Mouse (Mus musculus): Measurements from ENCODE around the gene Camk1d.
A peak's percentile ranks its signal among the peaks of the same experiment; 100 is the strongest.
"Not testable (repeated sequence)": the region's sequence is repeated elsewhere in the genome, so short reads cannot be mapped to it uniquely, and the experiment has no call there.

Gene Camk1d

GRCm38 (mm10) chr2:5388381-5388780, 325.9 kb downstream of the Camk1d start:
- no peak for DNase-seq

DNA sequence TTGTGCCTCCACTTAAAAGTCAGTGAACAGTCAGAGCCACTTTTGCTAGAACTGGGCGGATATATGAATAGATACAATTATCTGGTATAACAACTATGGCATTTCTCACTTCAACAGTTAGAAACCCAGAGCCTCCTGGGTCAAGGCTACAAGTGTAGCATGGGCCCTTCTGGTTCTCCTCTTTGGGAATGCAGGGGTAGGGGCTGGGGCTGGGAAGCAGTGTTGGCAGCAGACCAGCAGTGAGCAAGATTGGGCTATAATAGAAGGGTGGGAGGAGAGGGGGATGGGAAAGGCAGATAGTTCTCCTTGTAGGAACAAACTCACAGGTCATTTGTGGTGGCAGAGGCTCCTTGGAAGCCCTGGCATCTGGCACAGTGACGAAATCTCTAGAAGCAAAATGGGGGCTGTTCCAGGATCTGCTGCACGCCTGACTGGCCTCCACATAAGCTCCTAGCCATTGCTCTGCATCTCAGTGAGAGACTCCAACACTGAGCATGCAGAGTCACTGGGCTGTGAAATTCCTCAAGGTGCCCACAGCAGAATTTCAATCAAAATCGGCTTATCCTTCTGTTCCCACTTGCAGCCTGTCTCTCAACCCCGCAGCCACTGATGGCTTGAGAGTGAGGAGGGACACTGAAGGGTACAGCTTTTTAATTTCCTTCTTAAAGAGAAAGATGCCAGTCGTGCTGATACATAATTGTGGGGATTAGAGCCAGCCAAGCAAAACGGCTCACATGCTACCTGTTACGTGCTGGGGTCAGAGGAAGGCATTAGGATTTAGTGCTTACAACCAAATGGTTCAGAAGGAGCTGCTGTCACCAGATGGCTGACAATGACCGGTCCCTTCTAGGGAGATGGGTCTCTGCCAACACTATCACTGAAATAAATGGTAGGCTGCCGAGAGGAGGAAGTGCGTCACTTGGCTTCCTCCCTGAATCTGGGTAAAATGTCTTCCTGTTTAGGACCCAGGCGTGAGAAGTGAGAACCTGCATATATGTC, 332.3 kb downstream of the Camk1d start:
- peak; percentile 87 for DNase-seq

DNA sequence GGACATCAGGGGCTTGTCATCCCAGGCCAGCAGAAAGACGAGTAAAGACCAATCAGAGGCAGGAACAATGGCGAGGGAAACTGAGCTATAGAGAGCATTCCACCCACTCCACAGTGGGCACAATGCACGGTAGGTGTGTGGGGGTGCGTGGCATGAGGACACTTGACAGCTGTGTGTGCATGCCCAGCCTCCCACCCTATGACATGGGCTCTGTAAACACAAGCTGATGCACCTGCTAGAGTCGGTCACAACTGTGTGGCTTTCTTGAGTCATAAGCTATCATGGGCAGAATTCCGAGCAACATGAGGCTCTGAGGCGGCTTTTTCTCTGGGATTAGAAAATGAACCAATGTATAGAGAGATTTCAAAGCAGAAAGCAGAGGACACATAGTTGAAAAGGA, 333.3 kb downstream of the Camk1d start:
- DNase-seq: no peak

DNA sequence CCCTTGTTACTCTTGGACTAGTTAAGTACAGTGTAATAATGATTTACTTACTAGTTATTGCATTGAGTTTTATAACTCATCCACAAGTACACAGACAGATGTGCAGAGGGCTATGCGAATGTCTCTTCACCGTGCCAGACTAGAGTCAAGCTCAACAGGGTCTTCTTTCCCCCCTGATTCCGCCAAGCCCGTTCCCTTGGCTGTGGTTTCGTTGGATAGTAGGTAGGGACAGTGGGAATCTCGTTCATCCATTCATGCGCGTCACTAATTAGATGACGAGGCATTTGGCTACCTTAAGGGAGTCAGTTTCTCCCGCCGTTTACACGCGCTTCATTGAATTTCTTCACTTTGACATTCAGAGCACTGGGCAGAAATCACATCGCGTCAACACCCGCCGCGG, 335.4 kb downstream of the Camk1d start:
- not testable (repeated sequence) for DNase-seq

- DNase-seq: no peak
Observed at GRCm38 (mm10) chr2:5378066-5378672, 336.1 kb downstream of the Camk1d start.

- DNase-seq: no peak
Observed at GRCm38 (mm10) chr2:5372886-5373429, 341.4 kb downstream of the Camk1d start.

DNA sequence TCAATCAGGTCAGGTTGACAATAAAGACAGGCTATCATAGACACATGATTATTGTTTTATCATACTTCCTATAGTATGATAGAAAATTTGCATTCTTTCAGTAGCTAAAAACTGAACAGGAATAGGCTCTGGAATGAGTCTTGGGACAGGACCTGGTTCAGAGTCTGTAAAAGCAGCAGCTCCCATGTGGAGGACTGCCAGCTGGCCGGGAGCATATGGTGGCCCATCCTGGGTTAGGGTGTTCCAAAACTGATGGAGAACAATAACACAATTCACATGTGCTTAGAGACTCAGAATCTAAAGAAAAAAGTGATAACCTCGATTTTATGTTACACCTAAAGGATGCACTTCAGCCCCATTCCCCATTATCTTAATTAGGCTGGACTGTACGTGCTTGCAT, 343.0 kb downstream of the Camk1d start:
- no peak for DNase-seq

DNA sequence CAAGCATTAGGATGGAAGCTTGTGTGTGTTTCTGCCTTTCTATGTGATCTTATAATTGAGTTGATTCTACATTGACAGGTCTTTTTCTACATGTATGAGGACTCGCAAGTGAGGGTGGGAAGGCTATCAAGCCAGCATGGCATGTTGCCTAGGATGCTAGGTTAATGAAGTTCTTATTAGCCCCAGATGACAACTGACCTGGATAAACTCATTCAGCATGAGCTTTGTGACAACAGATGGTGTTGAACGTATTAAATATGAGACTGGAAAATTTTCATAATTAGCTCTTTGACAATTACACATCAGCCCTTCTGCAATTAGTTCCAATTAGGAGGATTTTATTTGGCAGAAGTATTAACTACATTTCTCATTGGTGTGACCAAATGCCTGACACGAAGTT, 343.7 kb downstream of the Camk1d start:
- peak; percentile 94 for DNase-seq

DNA sequence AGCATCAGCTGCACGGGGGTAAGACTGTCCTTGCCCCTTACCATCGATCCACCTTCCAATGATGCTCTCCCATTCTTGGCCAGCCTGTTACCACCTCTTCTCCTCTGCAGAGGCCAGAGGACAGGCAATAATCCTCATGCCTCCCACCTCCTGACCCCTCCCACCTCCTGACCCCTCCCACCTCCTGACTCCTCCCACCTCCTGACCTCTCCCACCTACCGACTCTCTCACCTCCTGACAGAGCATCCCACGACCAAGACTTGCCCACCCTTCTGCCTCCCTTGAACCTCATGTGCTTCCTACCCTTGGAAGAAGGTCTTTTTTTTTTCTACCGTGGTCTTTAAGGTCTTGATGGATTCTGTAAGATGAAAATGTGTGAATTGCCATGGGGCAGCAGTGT, 350.5 kb downstream of the Camk1d start:
- no peak for DNase-seq

GRCm38 (mm10) chr2:5358049-5358448, 356.3 kb downstream of the Camk1d start:
- no peak for DNase-seq

DNA sequence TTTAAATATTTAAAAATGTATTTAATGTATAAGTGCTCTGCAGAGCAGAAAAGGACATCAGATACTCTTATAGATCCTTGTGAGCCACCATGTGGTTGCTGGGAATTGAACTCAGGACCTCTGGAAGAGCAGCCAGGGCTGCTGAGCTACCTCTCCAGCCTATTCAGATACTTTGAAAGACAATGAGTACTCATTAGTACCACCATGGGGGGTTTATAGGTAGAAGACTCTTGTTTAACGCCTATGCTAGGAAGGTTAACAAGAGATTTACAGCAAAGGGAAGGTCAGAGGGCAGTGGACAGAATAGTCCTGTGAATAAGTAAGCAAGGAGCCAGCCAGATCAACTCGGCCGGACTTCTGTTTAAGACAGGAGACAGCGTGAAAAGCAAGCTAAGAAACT, 357.3 kb downstream of the Camk1d start:
- DNase-seq: no peak

DNA sequence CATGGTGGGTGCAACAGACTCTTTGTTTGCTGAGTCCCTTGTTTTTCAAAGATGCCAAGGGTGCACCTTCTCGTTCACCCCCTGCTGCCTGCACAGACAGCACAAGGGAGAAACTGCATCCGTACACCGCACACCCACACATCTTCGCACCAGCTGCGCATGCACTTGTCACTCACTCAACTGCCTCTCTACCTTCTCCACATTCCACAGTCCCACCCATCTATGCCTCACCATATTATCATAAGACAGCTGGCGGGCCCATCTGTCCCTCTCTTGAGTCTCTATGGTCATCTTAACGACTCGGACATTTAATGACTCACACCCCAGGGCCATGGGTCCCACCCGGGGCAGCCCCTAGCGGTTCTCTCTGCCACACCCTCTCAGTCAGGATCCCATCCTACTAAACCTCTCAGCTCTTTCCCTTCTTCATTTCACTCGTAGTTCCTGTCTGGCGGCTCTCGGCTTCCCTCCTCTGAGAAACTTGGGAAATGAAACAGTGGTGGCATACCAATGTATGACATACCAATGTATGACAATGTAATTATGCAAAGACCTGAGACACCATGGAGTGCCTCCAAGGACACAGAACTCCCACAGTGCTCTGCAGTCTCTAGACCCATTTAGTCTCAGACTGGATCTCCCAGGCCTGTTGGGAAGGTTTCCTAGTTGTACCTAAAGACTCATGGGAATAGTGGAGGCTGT, 361.3 kb downstream of the Camk1d start:
- DNase-seq: no peak

- DNase-seq: no peak
Observed at GRCm38 (mm10) chr2:5345344-5345743, 369.0 kb downstream of the Camk1d start.

- peak; percentile 57 for DNase-seq
Observed at GRCm38 (mm10) chr2:5327533-5328250, 386.6 kb downstream of the Camk1d start.

DNA sequence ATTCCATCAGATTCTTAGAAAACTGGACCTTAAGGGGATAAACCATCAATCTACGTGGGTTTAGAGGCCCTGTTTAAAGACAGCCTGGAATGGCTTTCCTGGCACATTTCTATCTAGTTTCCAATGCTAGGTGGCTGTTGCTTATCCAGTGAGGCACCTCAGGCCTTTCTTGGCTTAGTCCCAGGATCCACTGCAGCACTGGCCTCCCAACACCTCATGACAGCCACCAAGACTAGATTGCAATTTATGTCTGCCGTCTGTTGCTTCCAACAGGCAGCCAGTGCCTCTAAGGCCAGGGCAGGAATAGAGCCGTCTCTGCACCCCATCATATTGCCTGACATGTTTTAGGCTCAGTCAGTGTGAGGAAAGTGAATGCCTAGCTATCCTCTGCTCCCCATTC, 389.5 kb downstream of the Camk1d start:
- DNase-seq: no peak

DNA sequence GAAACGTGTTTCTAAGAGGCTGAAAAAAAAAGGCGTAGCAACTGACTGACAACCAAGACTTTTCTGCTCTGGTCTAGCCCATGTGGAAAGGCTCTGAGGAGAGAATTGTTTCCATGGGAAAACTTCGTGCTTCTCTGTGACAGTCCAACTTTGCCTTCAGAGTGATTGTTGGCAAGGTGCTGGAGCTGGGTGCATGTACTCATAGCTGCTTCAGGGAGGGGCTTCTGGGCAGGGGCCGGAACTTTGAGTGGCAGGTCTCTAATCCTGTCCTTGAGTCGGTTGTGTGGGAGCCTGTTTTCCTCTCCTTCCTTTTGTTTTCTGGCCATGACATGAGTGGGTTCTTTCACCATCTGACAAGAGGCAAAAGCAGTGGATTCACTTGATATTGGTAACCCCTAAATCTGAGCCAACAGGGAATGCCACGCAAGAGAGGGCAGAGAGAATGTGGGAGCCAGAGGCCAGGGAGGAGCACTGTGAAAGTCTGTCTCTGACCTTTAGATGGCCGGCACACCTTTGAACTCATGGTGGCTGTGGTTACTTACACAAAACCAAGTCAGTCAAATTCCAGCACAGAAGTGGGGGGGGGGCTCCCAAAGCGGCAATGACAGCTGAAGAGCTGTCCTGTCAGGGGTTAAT, 392.5 kb downstream of the Camk1d start:
- no peak for DNase-seq

- DNase-seq: no peak
Observed at GRCm38 (mm10) chr2:5319138-5319537, 395.2 kb downstream of the Camk1d start.

DNA sequence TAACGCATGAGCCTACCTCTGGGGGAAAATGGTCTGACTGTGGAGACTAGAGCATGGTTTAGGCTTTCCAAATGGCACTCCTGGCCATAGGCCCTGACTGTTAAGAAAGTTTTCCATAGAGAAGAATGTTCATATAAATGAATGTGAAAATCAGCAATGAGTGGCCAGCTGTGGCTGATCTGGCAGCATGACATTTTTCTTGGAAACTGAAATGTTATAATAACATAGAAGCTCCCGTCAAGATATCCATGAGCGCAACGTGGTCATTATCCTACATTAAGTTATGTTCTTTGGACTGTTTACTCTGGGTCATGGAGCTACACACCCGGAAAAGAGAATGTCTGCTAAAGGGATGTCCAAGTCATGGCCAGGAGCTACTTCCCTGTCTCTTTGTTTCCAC, 397.6 kb downstream of the Camk1d start:
- DNase-seq: no peak

DNA sequence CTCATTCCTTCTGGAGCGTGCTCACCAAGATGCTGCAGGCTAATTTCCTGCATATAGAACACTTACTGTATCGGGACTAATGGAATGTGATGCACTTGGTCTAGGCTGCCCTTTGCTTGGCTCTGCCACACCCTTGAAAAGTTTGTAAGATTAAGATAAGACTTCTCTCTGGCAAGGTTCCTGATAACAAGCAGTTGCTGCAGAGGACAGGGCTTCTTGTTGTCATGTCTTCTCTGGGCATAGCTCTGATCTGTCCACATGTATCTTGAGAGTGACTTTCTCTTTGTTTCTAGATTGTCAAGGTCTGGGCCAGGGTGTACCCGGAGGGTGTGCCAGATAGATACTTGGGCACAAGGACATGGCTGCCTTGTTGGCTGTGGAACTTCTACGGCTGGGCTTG, 398.1 kb downstream of the Camk1d start:
- DNase-seq: no peak

DNA sequence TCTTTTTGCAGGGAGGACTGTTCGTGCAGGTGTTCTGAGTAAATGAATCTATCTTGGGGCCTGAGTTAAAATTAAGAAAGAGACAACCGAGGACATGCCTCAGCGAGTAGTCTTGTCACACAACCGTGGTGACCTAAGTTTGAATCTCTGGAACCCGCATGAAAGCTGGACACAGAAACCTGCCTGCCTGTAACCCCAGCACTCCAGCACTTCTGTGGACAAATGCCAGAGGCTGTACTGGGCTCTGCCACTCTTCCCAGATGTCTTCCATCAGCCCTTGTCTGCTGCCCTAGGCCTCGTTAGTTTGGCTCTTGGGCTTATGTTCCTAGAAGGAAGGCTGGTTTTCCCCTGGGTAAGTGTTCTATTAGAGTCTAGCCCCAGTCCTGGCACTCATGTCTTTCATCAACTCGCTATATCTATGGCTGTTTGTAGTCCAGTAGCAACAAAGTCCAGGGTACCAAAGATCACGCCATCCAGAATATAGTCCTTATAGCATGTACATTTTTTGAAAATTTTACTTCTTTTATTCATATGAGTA, 399.0 kb downstream of the Camk1d start:
- DNase-seq: no peak

DNA sequence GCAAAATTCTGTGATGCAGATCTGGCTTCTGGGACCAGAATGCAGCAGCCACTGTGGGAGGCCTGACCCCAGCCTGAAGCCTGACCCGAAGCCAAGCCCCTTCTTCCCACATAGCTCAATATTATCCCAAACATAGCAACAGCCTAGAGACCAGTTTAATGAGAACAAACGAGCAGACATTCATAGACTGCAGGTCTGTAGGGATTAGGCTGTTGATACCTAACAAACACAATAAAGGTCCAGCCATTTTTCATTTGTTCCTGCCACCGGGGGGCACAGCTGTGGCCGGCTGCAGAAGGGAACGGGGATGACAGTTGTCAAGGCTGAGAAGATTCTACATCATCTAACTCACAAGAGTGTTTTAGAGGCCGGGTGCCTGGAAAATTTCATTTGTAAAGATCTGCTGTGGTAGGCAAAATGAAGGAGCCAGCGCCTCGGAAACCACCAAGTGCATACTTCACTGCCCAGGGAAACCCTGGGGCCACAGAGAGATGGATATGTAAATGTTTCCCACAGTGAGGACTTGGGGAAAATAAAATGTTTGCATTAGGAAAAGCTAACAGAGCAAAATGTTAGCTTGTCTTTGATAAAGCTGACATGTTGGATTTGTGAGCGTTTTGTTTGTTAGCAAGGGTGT, 399.7 kb downstream of the Camk1d start:
- peak; percentile 78 for DNase-seq

Measured in retina, postnatal 1 day (tissue).